Mouse (Mus musculus): ENCODE measurements around the gene Rab17.

DNA sequence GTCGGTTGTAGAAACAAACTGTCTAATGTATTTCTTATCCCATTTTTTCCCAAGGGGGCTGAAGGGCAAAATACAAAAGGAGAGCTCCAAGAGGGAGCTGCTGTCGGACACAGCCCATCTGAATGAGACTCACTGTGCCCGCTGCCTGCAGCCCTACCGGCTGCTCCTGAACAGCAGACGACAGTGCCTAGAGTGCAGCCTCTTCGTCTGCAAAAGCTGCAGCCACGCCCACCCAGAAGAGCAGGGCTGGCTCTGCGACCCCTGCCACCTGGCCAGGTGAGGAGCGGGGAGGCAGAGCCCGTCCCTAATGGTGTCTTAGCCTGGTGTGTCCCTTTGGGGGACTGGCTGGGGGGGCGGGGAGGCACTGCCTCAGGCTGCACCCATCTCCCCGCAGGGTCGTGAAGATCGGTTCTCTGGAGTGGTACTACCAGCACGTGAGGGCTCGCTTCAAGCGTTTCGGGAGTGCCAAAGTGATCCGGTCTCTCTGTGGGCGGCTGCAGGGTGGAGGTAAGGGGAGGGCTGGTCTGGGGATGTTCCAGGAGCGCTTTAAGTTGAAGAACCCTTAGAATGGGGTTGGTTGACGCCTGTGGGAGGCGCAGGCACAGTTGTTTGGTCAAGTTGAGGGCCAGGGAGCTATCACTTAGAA, 41.4 kb downstream of the Rab17 start:
- no peak for TF ChIP-seq CTCF (conservative IDR thresholded peaks at IDR 0.05; ENCODE audit: low read length)
- no peak for TF ChIP-seq POU5F1 (IDR thresholded peaks at IDR 0.05; ENCODE audit: borderline replicate concordance, low read length)

Measured in E14TG2a.4 (cell line).